Mouse (Mus musculus) G1E (cell line): ENCODE measurements around the gene Nptxr. TPM values are rescaled to one million over a fixed set of nuclear protein-coding genes. Genes with fewer than 3 reads are reported as not detected.

ENCODE experiments used
- ATAC-seq: 2 replicates; pipeline ENCODE4 v1.8.0; 2016; ENCODE audit warnings: mild to moderate bottlenecking; ENCODE audit not compliant: insufficient number of reproducible peaks, poor library complexity, low FRiP score, severe bottlenecking; ENCODE audit errors: extremely low read depth
- DNase-seq: peaks from one replicate; pipeline ENCODE4 v3.0.0; 2012; ENCODE audit warnings: low spot score
- H3K27me3 ChIP-seq: 2 replicates; pipeline ENCODE4 v1.6.1; 2012; ENCODE audit warnings: mild to moderate bottlenecking, low read length, inconsistent platforms; ENCODE audit not compliant: insufficient read depth
- H3K36me3 ChIP-seq: replicated peaks from 2 replicates; pipeline ENCODE3; 2012; ENCODE audit warnings: mild to moderate bottlenecking, inconsistent platforms
- H3K4me1 ChIP-seq: 2 replicates; pipeline ENCODE4 v1.6.1; 2012; ENCODE audit warnings: low read depth, low read length, inconsistent platforms, mixed read lengths; ENCODE audit not compliant: insufficient read depth
- H3K4me3 ChIP-seq: 2 replicates; pipeline ENCODE4 v1.5.1; 2012; ENCODE audit warnings: low read depth, mild to moderate bottlenecking, inconsistent platforms, low read length, moderate library complexity, mixed read lengths
- H3K9me3 ChIP-seq: replicated peaks from 2 replicates; pipeline ENCODE4 v1.6.1; 2012; ENCODE audit warnings: inconsistent platforms
- CTCF ChIP-seq: IDR thresholded peaks from 2 replicates; pipeline ENCODE4 v1.5.1; 2012; ENCODE audit warnings: low read depth, low read length, inconsistent platforms, mixed read lengths
- GATA1 ChIP-seq: IDR thresholded peaks from 2 replicates; pipeline ENCODE4 v1.6.1; 2012; ENCODE audit warnings: borderline replicate concordance, low read length, inconsistent platforms, mixed read lengths
- GATA2 ChIP-seq: IDR thresholded peaks from 2 replicates; pipeline ENCODE4 v1.6.1; 2012; ENCODE audit warnings: low read depth, low read length, inconsistent platforms, borderline replicate concordance
- POLR2AphosphoS5 ChIP-seq: IDR thresholded peaks from 2 replicates; pipeline ENCODE4 v1.6.1; 2012; ENCODE audit warnings: low read depth, low read length, inconsistent platforms; ENCODE audit not compliant: insufficient replicate concordance
- TAL1 ChIP-seq: conservative IDR thresholded peaks from 2 replicates; pipeline ENCODE4 v1.6.1; 2012; ENCODE audit warnings: low read depth, low read length, inconsistent platforms, mixed read lengths
- polyA plus RNA-seq: library from polyadenylated mRNA; stranded (reverse); fragments of >175 nt; gene quantifications from 2 replicates; pipeline ENCODE4 v1.2.3, GENCODE M21; 2012
- total RNA-seq, 2 experiments: library from RNA; stranded (forward) in 1 of 2; stranded (reverse) in 1 of 2; fragments of 200-1000 nt in 1 of 2; fragments of >200 nt in 1 of 2; fragmentation: Nextera tagmentation in 1 of 2; gene quantifications; 2 replicates each; pipeline ENCODE4 v1.2.3; 2014 to 2017

The Nptxr gene
- total and polyA plus RNA-seq, 3 experiments: 0.01 to 0.05 TPM; not detected in 1

- Histone ChIP-seq H3K4me3 (no peak overlapping the region), H3K27me3 (no peaks in the 10 kb centered on the region), H3K4me1 (peaks cover 12% of the 10 kb centered on the region), H3K36me3 (peaks cover 56% of the 10 kb centered on the region), H3K9me3 (no peaks in the 10 kb centered on the region)
- no peak for TF ChIP-seq GATA1
- no peak for TF ChIP-seq TAL1
- no peak for TF ChIP-seq GATA2
- ATAC-seq (no peak), DNase-seq (no peak)
Measured at GRCm38 (mm10) chr15:79768302-79768701, 36.3 kb downstream of the Nptxr start.

GRCm38 (mm10) chr15:79767327-79767961, 37.1 kb downstream of the Nptxr start:
- TF ChIP-seq CTCF (no peak), GATA1 (no peak), TAL1 (no peak), GATA2 (no peak), POLR2AphosphoS5 (no peak)
- H3K9me3 ChIP-seq: no peaks in the 10 kb centered on the region
- no peak for ATAC-seq
- H3K4me1 ChIP-seq: peaks cover 6% of the 10 kb centered on the region; the same call in 1 of the 2 replicates
- no peak overlapping the region for H3K4me3 ChIP-seq
- peaks cover 61% of the 10 kb centered on the region for H3K36me3 ChIP-seq
- no peak for DNase-seq
- H3K27me3 ChIP-seq: no peaks in the 10 kb centered on the region

- Histone ChIP-seq H3K9me3 (no peaks in the 10 kb centered on the region), H3K4me3 (no peak overlapping the region), H3K36me3 (peaks cover 67% of the 10 kb centered on the region), H3K4me1 (peaks cover 6% of the 10 kb centered on the region; the same call in 1 of the 2 replicates), H3K27me3 (no peaks in the 10 kb centered on the region)
- TF ChIP-seq GATA2 (no peak), TAL1 (no peak), GATA1 (no peak), CTCF (no peak), POLR2AphosphoS5 (no peak)
- DNase-seq (no peak), ATAC-seq (no peak)
Measured at GRCm38 (mm10) chr15:79766586-79767071, 37.9 kb downstream of the Nptxr start.

GRCm38 (mm10) chr15:79766168-79766567, 38.4 kb downstream of the Nptxr start:
- H3K4me1 ChIP-seq: peaks cover 6% of the 10 kb centered on the region; the same call in 1 of the 2 replicates

GRCm38 (mm10) chr15:79765361-79765760, 39.2 kb downstream of the Nptxr start:
- Histone ChIP-seq H3K9me3 (no peaks in the 10 kb centered on the region), H3K4me1 (peaks cover 6% of the 10 kb centered on the region; the same call in 1 of the 2 replicates), H3K36me3 (peaks cover 66% of the 10 kb centered on the region), H3K4me3 (no peak overlapping the region), H3K27me3 (no peaks in the 10 kb centered on the region)
- TF ChIP-seq TAL1 (no peak), GATA2 (no peak), GATA1 (no peak), CTCF (no peak), POLR2AphosphoS5 (no peak)
- ATAC-seq: no peak
- no peak for DNase-seq

More at GRCm38 (mm10) chr15:79766168-79766567, 38.4 kb downstream of the Nptxr start:
- Histone ChIP-seq H3K4me3 (no peak overlapping the region), H3K36me3 (peaks cover 67% of the 10 kb centered on the region), H3K9me3 (no peaks in the 10 kb centered on the region), H3K27me3 (no peaks in the 10 kb centered on the region)
- DNase-seq: no peak
- ATAC-seq: no peak
- TF ChIP-seq GATA2 (no peak), GATA1 (no peak), TAL1 (no peak), CTCF (no peak), POLR2AphosphoS5 (no peak)

- TF ChIP-seq TAL1 (no peak), POLR2AphosphoS5 (no peak), CTCF (no peak), GATA2 (no peak), GATA1 (no peak)
- H3K27me3 ChIP-seq: no peaks in the 10 kb centered on the region
- H3K4me1 ChIP-seq: peaks cover 6% of the 10 kb centered on the region; the same call in 1 of the 2 replicates
- peaks cover 63% of the 10 kb centered on the region for H3K36me3 ChIP-seq
- H3K4me3 ChIP-seq: no peak overlapping the region
- DNase-seq (no peak), ATAC-seq (no peak)
- H3K9me3 ChIP-seq: no peaks in the 10 kb centered on the region
Measured at GRCm38 (mm10) chr15:79764539-79765267, 39.9 kb downstream of the Nptxr start.
